Mouse (Mus musculus) retina, postnatal 7 days (tissue): ENCODE measurements around the gene Nid1.
"Not testable (repeated sequence)": the region's sequence is repeated elsewhere in the genome, so short reads cannot be mapped to it uniquely, and the experiment has no call there.

ENCODE experiments used
- DNase-seq: peaks from one replicate; pipeline ENCODE4 v3.0.0-alpha.2; 2012; ENCODE audit warnings: low read depth, low spot score

The Nid1 gene

GRCm38 (mm10) chr13:13543073-13543472 lies 105.7 kb downstream of the Nid1 start:
- not testable (repeated sequence) for DNase-seq

DNA sequence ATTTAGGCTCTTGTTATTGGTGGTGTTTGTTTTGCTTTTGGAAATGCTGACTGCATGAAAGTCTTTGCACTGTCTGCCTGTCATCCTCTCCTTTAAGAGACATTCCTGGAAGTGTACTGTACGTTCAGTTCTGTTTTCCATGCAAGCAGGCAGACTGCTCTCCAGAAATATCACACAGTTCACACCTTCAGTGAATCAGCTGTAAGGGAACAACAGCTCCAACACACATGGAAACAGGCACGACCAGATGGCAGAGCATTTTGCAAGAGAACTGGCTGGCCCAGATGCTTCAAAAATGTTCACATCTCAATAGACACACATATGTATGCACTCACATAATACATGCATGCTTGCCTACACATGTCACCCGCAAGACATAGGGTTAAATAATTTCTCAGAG lies 109.4 kb downstream of the Nid1 start:
- no peak for DNase-seq

DNA sequence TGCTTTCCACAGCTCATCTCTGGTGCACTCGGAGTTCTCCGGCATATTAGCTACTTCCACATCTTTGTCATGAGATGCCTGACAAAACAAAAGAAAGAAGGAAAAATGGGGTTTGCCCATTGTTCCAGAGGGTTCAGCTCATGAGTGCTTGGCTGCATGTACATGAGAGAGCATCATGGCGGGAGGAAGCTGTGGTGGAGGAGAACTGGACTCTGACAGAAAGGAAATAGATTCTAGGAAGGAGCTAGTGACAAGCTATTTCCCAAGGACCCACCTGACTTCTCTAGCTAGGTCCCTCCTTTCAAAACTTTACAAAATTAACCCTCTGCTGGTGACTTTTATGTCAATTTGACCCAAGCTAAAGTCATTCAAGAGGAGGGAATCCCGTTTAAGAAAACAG lies 110.5 kb downstream of the Nid1 start:
- DNase-seq = no peak

DNA sequence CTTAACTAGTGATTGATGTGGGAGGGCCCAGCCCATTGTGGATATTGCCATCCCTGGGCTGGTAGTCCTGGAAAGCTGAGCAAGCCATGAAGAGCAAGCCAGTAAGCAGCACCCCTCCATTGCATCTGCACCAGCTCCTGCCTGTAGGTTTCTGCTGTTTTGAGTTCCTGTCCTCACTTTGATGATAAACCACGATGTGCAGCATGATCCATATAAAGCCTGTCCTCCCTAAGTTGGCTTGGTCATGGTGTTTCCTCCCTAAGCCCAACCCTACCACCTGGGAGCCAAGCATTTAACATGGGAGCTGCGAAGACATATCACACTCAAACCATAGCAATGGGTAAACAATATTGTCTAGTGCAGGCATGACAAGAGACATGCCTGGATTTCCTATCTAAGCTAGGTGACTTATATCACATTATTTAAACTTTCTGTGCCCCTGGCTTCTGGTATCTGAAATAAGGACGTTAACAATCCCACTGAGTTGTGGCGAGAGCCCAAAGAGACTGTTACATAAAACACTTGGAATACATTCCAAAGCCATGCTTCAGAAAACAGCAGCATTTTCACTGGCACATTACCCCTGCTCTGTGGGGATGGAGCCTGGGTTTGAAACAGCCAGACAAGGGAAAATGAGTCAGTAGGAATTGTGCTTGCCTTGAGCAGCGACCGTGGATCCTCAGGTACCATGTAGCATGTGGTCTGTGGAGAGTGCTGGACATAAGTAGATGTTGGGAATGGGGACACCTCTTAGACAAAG lies 111.3 kb downstream of the Nid1 start:
- DNase-seq = no peak

DNA sequence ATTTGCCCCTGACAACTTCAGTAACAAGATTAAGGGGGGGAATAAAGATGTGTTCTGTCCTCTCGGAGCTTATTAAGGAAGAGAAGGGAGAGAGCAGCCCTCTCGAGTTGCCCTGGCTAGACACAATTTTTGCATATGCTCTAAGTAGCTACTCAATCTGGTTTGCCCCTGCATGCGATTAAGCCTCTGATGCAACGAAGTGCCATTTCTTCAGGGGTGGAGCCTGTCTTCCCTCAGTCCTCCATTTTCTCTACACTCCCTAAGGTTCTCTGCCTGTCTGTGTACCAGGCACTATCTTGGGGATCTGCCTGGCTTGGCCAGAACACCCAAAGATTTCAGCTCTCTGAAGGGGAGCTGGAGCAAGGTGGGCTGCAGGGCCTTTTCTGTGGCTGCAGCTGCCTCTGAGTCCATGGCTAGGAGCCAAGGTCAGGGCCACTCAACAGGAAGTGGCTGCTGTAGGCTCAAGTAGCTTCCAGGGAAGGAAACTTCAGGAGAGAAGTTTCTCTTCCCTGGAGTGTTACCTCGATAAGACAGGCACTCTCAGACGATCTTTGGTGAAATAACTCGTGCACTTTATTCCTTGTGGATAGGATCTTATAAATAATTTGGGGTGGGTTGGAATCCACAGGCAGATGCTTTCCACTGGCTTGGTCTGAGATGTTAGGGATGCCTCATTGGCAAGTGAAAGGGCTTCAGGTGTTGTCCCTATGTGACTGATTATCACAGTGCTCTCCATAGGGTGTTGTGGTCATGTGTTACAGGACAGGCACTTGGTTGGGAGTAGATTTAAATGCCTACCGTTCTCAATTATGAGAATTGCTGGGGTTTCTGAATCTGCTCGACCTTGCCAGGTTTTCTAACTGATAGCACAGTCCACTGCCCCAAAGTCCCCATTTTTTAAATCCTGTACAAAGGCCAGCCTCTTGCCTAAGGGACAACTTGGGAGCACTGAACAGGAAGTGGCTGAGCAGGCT lies 112.6 kb downstream of the Nid1 start:
- no peak for DNase-seq

GRCm38 (mm10) chr13:13552020-13552419 lies 114.7 kb downstream of the Nid1 start:
- no peak for DNase-seq

GRCm38 (mm10) chr13:13553660-13554059 lies 116.3 kb downstream of the Nid1 start:
- no peak for DNase-seq

- DNase-seq = no peak
Measured at GRCm38 (mm10) chr13:13555196-13555595, 117.8 kb downstream of the Nid1 start.

- no peak for DNase-seq
Measured at GRCm38 (mm10) chr13:13557001-13557743, 119.8 kb downstream of the Nid1 start.

DNA sequence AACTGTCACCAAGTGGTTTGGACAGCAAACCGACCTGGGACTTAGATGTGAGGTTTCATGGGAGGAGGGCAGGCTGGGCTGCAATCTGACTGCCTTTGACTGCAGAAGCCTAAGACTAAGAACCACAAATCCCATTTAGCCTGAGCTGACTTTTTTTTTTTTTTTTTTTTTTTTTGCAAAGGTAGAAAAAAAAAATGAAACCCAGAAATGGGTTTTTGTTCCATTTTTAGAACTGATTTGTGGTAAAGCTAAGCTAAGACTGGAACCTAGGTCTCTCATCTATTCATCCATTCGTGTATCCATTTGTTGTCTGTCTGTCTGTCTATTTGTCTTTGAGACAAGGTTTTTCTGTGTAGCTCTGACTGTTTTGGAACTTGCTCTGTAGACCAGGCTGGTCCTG lies 120.9 kb downstream of the Nid1 start:
- no peak for DNase-seq

DNA sequence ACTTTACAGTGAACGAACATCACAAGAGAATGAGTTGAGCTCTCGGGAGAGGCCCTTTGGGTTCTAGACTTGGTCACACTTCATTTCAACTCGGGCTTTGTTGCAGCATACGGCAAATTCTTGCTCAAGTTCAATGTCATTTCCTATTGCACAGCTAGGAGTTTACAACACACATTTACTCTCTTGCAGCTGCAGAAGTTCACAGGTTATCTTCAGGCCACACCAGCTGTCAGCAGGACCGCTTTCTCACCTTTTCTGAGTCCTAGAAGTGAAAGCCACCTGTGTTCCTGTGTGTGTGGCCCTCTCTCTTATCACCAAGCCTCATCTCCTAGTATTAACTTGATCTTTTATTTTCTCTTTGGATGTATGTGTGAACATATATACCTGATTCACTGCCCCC lies 121.5 kb downstream of the Nid1 start:
- DNase-seq = no peak
